Mouse (Mus musculus): ENCODE results near the gene Olfr270. TPM values are rescaled to one million over a fixed set of nuclear protein-coding genes. Genes with fewer than 3 reads are reported as not detected.

Gene Olfr270
- polyA plus RNA-seq, 1 experiment from 2014 or later: not detected

- ATAC-seq: no peak
- ChIA-PET CTCF (interaction anchor here (1.2 to 1.6 kb wide), 2 partner anchors 9 to 11 kb away, joined by 5 read pairs; partner anchors contain the start of gene Nipsnap3b), POLR2A (no interaction called here)
- in situ Hi-C loops (cut with MboI; ENCODE audit: low pct_unique_long_range_greater_than_20kb): loop anchor here (25.0 kb wide), 1 partner anchor 538 kb away; no protein-coding TSS in a partner anchor
- no peak for TF ChIP-seq CTCF (IDR thresholded peaks at IDR 0.05)
- peaks cover 12% of the 10 kb centered on the region for H3K27me3 ChIP-seq
- DNase-seq (ENCODE audit: low read depth, low spot score): no peak
These were observed 35.8 kb downstream of the Olfr270 start for GRCm38 (mm10) chr4:53000154-53000553.

- peak; percentile 31 for TF ChIP-seq CTCF (IDR thresholded peaks at IDR 0.05)
- peaks cover 16% of the 10 kb centered on the region for H3K27me3 ChIP-seq
- no peak for DNase-seq (ENCODE audit: low read depth, low spot score)
- no peak for ATAC-seq
- in situ Hi-C loops (cut with MboI; ENCODE audit: low pct_unique_long_range_greater_than_20kb): loop anchor here (25.0 kb wide), 1 partner anchor 547 kb away; no protein-coding TSS in a partner anchor
- ChIA-PET CTCF (interaction anchor here (1.4 to 1.5 kb wide), 2 partner anchors 10 to 14 kb away, joined by 5 read pairs; no protein-coding TSS in a partner anchor), POLR2A (no interaction called here)
These were observed 44.8 kb downstream of the Olfr270 start for GRCm38 (mm10) chr4:53009183-53009582.

GRCm38 (mm10) chr4:53009871-53010270 lies 45.5 kb downstream of the Olfr270 start:
- TF ChIP-seq CTCF (IDR thresholded peaks at IDR 0.05): no peak
- no peak for ATAC-seq

GRCm38 (mm10) chr4:53011732-53012361 lies 47.5 kb downstream of the Olfr270 start, which contains the start of gene Nipsnap3b:
Gene Nipsnap3b, plus strand, starts transcription at chr4:53011880.
- in situ Hi-C loops (cut with MboI; ENCODE audit: low pct_unique_long_range_greater_than_20kb): loop anchor here (25.0 kb wide), 1 partner anchor 550 kb away; no protein-coding TSS in a partner anchor
- POLR2A ChIA-PET: no interaction called here
- CTCF ChIA-PET: interaction anchor here (1.5 kb wide), 1 partner anchor 12 kb away, joined by 5 read pairs; no protein-coding TSS in a partner anchor
- ATAC-seq: peak; percentile 98
- peak; percentile 70 for DNase-seq (ENCODE audit: low read depth, low spot score)
- peaks cover 6% of the 10 kb centered on the region for H3K27me3 ChIP-seq
- no peak for TF ChIP-seq CTCF (IDR thresholded peaks at IDR 0.05)

More at GRCm38 (mm10) chr4:53009871-53010270, 45.5 kb downstream of the Olfr270 start:
- no peak for DNase-seq (ENCODE audit: low read depth, low spot score)
- ChIA-PET CTCF (interaction anchor here (1.5 kb wide), 1 partner anchor 10 kb away, joined by 5 read pairs; no protein-coding TSS in a partner anchor), POLR2A (no interaction called here)
- H3K27me3 ChIP-seq: peaks cover 16% of the 10 kb centered on the region
- in situ Hi-C loops (cut with MboI; ENCODE audit: low pct_unique_long_range_greater_than_20kb): loop anchor here (25.0 kb wide), 1 partner anchor 548 kb away; no protein-coding TSS in a partner anchor

GRCm38 (mm10) chr4:53014421-53014820 lies 50.1 kb downstream of the Olfr270 start:
- H3K27me3 ChIP-seq: no peaks in the 10 kb centered on the region
- ChIA-PET POLR2A (no interaction called here), CTCF (no interaction called here)
- in situ Hi-C loops (cut with MboI; ENCODE audit: low pct_unique_long_range_greater_than_20kb): loop anchor here (25.0 kb wide), 1 partner anchor 552 kb away; no protein-coding TSS in a partner anchor
- ATAC-seq: no peak
- no peak for TF ChIP-seq CTCF (IDR thresholded peaks at IDR 0.05)
- DNase-seq (ENCODE audit: low read depth, low spot score): no peak

- no peak for DNase-seq (ENCODE audit: low read depth, low spot score)
- in situ Hi-C loops (cut with MboI; ENCODE audit: low pct_unique_long_range_greater_than_20kb): loop anchor here (25.0 kb wide), 1 partner anchor 553 kb away; no protein-coding TSS in a partner anchor
- TF ChIP-seq CTCF (IDR thresholded peaks at IDR 0.05): no peak
- no peak for ATAC-seq
- no peaks in the 10 kb centered on the region for H3K27me3 ChIP-seq
- ChIA-PET CTCF (no interaction called here), POLR2A (no interaction called here)
These were observed 50.7 kb downstream of the Olfr270 start for GRCm38 (mm10) chr4:53015024-53015423.

GRCm38 (mm10) chr4:53018392-53018791 lies 54.0 kb downstream of the Olfr270 start:
- CTCF ChIA-PET: no interaction called here

More at GRCm38 (mm10) chr4:53018392-53018791, 54.0 kb downstream of the Olfr270 start:
- no peak for DNase-seq (ENCODE audit: low read depth, low spot score)
- TF ChIP-seq CTCF (IDR thresholded peaks at IDR 0.05): no peak
- no peak for ATAC-seq
- in situ Hi-C loops (cut with MboI; ENCODE audit: low pct_unique_long_range_greater_than_20kb): loop anchor here (25.0 kb wide), 1 partner anchor 556 kb away; no protein-coding TSS in a partner anchor
- H3K27me3 ChIP-seq: no peaks in the 10 kb centered on the region
- POLR2A ChIA-PET: no interaction called here

Other genes starting within 250 kb of the Olfr270 start
- not detected for gene Olfr275, start 149.9 kb upstream of the Olfr270 start, polyA plus RNA-seq (2021)
- gene Olfr273, start 105.3 kb upstream of the Olfr270 start, polyA plus RNA-seq (2021): not detected
- not detected for gene Olfr272, start 45.4 kb upstream of the Olfr270 start, polyA plus RNA-seq (2021)
- not detected for gene Nipsnap3a, start 24.7 kb downstream of the Olfr270 start, polyA plus RNA-seq (2021)
- gene Nipsnap3b, start 47.3 kb downstream of the Olfr270 start, polyA plus RNA-seq (2021): 30.7 TPM
- gene Abca1, start 195.3 kb downstream of the Olfr270 start, polyA plus RNA-seq (2021): 78.1 TPM

Data from Patski (cell line).